ENCODE assay signal across 11 mouse cellular contexts in the genomic region with DNA sequence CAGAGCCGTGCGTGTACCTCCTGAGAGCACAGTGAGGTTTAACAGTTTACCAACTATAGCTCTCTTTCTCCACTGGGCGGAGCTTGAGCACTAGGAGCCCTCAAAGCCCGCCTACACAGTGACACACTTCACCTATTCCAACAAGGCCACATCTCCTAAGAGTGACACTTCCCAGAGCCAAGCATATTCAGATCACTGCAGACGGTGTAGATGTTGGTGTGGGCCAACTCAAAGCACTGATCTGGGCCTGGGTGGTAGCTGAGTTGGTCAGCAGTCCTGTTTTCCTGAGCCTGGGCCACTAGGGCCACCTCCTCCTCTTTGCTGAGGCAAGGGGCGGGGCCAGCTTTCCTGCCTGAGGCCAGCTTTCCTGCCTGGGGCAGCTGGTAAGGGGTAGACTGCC. TPM values are rescaled to one million over a fixed set of nuclear protein-coding genes. Genes with fewer than 3 reads are reported as not detected.
DNase-seq lines count a peak whose midpoint lies in the region; ATAC-seq lines count a peak whose summit lies in the region.
"Had no signal": no experiment of that assay in that cellular context is flagged by ENCODE, and none has a peak within 500 bp of the region (broad histone marks: within the 10 kb centered on the region; RNA-seq: fewer than 3 reads in every experiment).

No protein-coding gene starts in this region.

- no peaks in the 10 kb centered on the region for H3K27me3 ChIP-seq in forebrain, embryonic 15.5 days
- no peaks in the 10 kb centered on the region for H3K27me3 ChIP-seq in forebrain, embryonic 16.5 days (replicated peaks; ENCODE audit: control insufficient read depth, insufficient read depth, low read length)
- H3K27me3 ChIP-seq in liver, embryonic 16.5 days (ENCODE audit: control insufficient read depth, insufficient read depth, low read depth, low read length), result no peaks in the 10 kb centered on the region
- H3K27me3 ChIP-seq: heart, embryonic 13.5 days; limb, embryonic 15.5 days had no signal

- ATAC-seq in forebrain, embryonic 15.5 days (replicated peaks), result peak; percentile 23; the same call in 1 of the 2 replicates
- ATAC-seq in forebrain, embryonic 16.5 days, result no peak
- ATAC-seq in liver, embryonic 16.5 days (ENCODE audit: low read depth), result peak; percentile 23
- no peak for ATAC-seq in cerebellum, adult (ENCODE audit: insufficient number of reproducible peaks, low FRiP score, low TSS enrichment)

- H3K36me3 ChIP-seq in forebrain, embryonic 15.5 days, result no peaks in the 10 kb centered on the region
- no peaks in the 10 kb centered on the region for H3K36me3 ChIP-seq in forebrain, embryonic 16.5 days (ENCODE audit: control insufficient read depth, insufficient read depth)
- no peaks in the 10 kb centered on the region for H3K36me3 ChIP-seq in liver, embryonic 16.5 days (ENCODE audit: control insufficient read depth, insufficient read depth)
- H3K36me3 ChIP-seq: heart, embryonic 13.5 days; limb, embryonic 15.5 days had no signal

- no peak overlapping the region for H3K4me2 ChIP-seq in forebrain, embryonic 15.5 days (replicated peaks)
- no peak overlapping the region for H3K4me2 ChIP-seq in forebrain, embryonic 16.5 days (ENCODE audit: low read length)
- H3K4me2 ChIP-seq in liver, embryonic 16.5 days (ENCODE audit: low read depth, low read length), result no peak overlapping the region
- H3K4me2 ChIP-seq: heart, embryonic 13.5 days; limb, embryonic 15.5 days had no signal

- H3K9ac ChIP-seq in forebrain, embryonic 15.5 days (replicated peaks), result no peak overlapping the region
- no peak overlapping the region for H3K9ac ChIP-seq in forebrain, embryonic 16.5 days (replicated peaks; ENCODE audit: low read depth, low read length)
- H3K9ac ChIP-seq in liver, embryonic 16.5 days (ENCODE audit: low read depth, low read length), result no peak overlapping the region
- H3K9ac ChIP-seq: heart, embryonic 13.5 days; limb, embryonic 15.5 days had no signal

- DNase-seq in testis, postnatal 10 days (ENCODE audit: low spot score), result peak; percentile 48
- no peak for DNase-seq in testis, postnatal 14 days (ENCODE audit: low spot score)
- DNase-seq in urinary bladder, postnatal 36 days (ENCODE audit: low spot score in 2 of 2), result no peak
- DNase-seq in gastrocnemius, adult 8-10 months (ENCODE audit: low spot score in 2 of 2), result no peak
- DNase-seq: right cerebral cortex, postnatal 4 days had no signal

- H3K27ac ChIP-seq in forebrain, embryonic 15.5 days (replicated peaks), result no peak overlapping the region
- H3K27ac ChIP-seq in forebrain, embryonic 16.5 days (ENCODE audit: low read length), result no peak overlapping the region
- no peak overlapping the region for H3K27ac ChIP-seq in liver, embryonic 16.5 days (ENCODE audit: low read length)
- H3K27ac ChIP-seq: heart, embryonic 13.5 days; limb, embryonic 15.5 days had no signal

- 37% methylated on average over 6 of the region's 6 CpGs for WGBS in forebrain, embryonic 15.5 days
- 32% methylated on average over 6 of the region's 6 CpGs for WGBS in forebrain, embryonic 16.5 days
- WGBS in liver, embryonic 16.5 days (ENCODE audit: insufficient replicate concordance), result 20% methylated on average over 6 of the region's 6 CpGs

- no peak overlapping the region for H3K4me3 ChIP-seq in forebrain, embryonic 15.5 days
- no peak overlapping the region for H3K4me3 ChIP-seq in forebrain, embryonic 16.5 days (replicated peaks; ENCODE audit: low read length)
- H3K4me3 ChIP-seq in liver, embryonic 16.5 days (ENCODE audit: low read depth, low read length), result no peak overlapping the region
- H3K4me3 ChIP-seq: heart, embryonic 13.5 days; limb, embryonic 15.5 days had no signal

- H3K4me1 ChIP-seq in forebrain, embryonic 15.5 days, result no peaks in the 10 kb centered on the region
- no peaks in the 10 kb centered on the region for H3K4me1 ChIP-seq in forebrain, embryonic 16.5 days (replicated peaks; ENCODE audit: control insufficient read depth, insufficient read depth, low read length)
- no peaks in the 10 kb centered on the region for H3K4me1 ChIP-seq in liver, embryonic 16.5 days (ENCODE audit: control insufficient read depth, low read depth, low read length)
- H3K4me1 ChIP-seq: limb, embryonic 15.5 days had no signal

- H3K9me3 ChIP-seq in forebrain, embryonic 15.5 days, result no peaks in the 10 kb centered on the region
- H3K9me3 ChIP-seq in forebrain, embryonic 16.5 days (ENCODE audit: control insufficient read depth, low read length), result no peaks in the 10 kb centered on the region
- H3K9me3 ChIP-seq in liver, embryonic 16.5 days (replicated peaks; ENCODE audit: control insufficient read depth, low read length), result no peaks in the 10 kb centered on the region
- H3K9me3 ChIP-seq: heart, embryonic 13.5 days; limb, embryonic 15.5 days had no signal

RNA-seq across cellular contexts. Expression of gene Thnsl2, which starts 20.2 kb away (rescaled TPM):
- polyA plus RNA-seq in forebrain, embryonic 15.5 days (2015; fragmentation: Nextera tagmentation; extraction: Ambion mirVana), result 3.2 TPM in 2 replicates
- polyA plus RNA-seq in forebrain, embryonic 16.5 days (2015; fragmentation: Nextera tagmentation; extraction: Ambion mirVana), result 3.2 and 3.3 TPM in 2 replicates
- 18.9 and 20.3 TPM in 2 replicates for polyA plus RNA-seq in liver, embryonic 16.5 days (2015; fragmentation: Nextera tagmentation; extraction: Ambion mirVana)
- 10 to 100 TPM in 2 of 4 experiments, 1 to 10 TPM in 2; 8.9 to 12.8 (median 9.8) TPM for total RNA-seq in gastrocnemius, adult 8-10 months (2022)

RNA-seq across cellular contexts. Expression of gene Fabp1, which starts 35.2 kb away (rescaled TPM):
- polyA plus RNA-seq in forebrain, embryonic 15.5 days (2015; fragmentation: Nextera tagmentation; extraction: Ambion mirVana), result not detected in 2 replicates
- polyA plus RNA-seq in forebrain, embryonic 16.5 days (2015; fragmentation: Nextera tagmentation; extraction: Ambion mirVana), result not detected in 2 replicates
- polyA plus RNA-seq in liver, embryonic 16.5 days (2015; fragmentation: Nextera tagmentation; extraction: Ambion mirVana), result 679 TPM in 2 replicates
- 1 to 10 TPM in 1 of 4 experiments, not detected in 3; 1.4 TPM for total RNA-seq in gastrocnemius, adult 8-10 months (2022)

Comparison
In these comparisons a context has a peak if more than half of its experiments do, and no peak if none do; other contexts are left out.
1. ATAC-seq: peak in forebrain, embryonic 15.5 days (single experiment) and liver, embryonic 16.5 days (single experiment); none in forebrain, embryonic 16.5 days (single experiment) and cerebellum, adult (single experiment).
2. RNA of gene Fabp1, which starts 35.2 kb away (polyA plus RNA-seq): 679 TPM in liver, embryonic 16.5 days; not detected in forebrain, embryonic 15.5 days and not detected in forebrain, embryonic 16.5 days; every median in the first group is over 100 times any median in the second.